Mouse (Mus musculus) layer of hippocampus, adult 9-11 months (tissue): ENCODE results near the gene Orm1.
"Not testable (repeated sequence)": the region's sequence is repeated elsewhere in the genome, so short reads cannot be mapped to it uniquely, and the experiment has no call there.

Source experiments
- DNase-seq: peaks from one replicate; pipeline ENCODE4 v3.0.0; 2022

The Orm1 gene

DNA sequence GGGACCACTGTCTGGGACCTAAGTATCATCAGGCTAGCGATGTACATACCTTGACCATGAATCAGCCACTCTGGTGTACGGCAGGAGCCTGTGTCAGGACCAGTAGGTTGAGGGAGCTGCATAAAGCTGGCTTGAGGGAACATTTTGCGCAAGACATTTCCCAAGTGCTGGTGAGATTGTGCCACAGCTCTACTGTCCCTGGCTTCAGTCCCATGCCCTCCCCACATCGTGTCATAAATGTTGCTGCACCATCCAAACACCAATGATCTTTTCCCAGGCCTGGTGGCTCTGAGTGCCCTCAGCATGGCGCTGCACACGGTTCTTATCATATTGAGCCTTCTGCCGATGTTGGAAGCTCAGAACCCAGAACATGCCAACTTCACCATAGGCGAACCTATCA, at the start of gene Orm1:
Orm1 (plus strand) TSS at position 266 of the 400 bp plus-strand sequence.
- no peak for DNase-seq

DNA sequence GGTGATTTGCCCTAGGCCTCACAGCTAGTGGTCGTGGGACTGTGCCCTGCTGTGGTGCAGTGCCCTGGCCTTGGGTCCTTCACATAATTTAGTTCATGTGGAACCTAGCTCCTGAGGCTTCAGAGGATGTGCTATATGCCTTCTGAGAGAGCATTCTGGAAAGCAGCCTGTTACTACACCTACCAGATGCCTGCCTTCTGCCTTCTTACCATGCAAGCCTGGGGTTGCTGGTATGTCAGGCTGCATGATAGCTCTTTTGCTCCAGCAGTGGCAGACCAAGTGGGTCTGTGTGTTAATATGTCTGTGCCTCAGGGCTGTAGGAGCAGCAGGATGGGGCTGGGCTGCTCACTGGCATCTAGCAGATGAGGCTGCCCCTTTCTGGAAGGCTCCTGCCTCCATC, 48.7 kb upstream of the Orm1 start:
- DNase-seq, result peak; percentile 46

DNA sequence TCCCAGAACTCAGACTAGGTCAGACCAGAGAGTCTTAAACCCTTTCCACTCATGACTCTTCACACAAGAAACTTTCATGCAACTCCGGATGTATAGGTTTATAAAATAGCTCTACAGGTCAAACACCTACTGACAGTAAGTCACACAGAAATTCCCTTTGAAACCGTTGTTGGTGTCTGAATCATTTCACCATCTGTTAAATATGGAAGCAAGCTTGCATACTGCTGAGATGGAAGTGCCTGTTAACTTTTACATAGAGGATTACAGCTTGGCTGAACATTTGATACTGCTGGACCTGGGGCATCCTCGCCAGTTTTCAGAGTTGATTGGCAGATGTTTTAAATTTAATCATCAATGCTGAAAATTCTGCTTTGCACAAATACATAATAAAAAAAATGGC, 48.1 kb upstream of the Orm1 start:
- no peak for DNase-seq

DNA sequence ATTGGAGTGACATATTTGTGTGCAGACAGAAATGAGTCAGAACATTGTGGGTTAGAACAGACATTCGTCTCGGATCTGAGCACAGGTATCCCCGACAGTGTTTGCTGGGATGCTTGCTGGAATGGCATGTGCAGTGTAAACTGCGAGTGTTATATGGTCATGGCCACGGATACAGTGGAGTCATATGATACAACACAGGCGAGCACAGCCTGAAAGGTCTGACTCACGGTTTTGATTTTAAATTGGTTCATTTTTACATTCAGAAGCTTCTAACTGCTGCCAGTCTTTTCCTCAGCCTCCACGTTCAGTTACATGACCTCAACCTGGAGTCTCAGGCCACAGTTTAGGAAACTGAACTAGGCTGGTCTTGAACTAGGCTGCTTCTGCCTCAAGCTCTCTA, 47.5 kb upstream of the Orm1 start:
- no peak for DNase-seq

DNA sequence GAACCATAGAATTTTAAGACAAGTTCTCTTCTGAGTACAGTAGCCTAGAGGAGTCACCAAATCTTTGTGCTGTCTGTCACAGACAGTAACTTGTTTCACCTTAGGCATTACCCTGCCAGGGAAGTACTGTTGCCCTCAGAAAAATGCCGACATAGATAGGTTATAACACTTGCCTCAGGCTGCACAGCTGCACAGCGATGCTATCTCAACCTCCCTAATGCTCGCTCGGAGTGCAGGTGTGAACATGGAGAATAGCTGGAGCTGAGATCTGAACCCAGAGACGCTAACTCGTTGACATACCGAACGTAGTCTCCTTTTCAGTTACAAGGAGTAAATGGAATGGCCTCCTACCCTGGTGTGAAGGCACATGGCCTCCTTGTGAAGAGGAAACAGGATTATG, 46.2 kb upstream of the Orm1 start:
- DNase-seq, result no peak

DNA sequence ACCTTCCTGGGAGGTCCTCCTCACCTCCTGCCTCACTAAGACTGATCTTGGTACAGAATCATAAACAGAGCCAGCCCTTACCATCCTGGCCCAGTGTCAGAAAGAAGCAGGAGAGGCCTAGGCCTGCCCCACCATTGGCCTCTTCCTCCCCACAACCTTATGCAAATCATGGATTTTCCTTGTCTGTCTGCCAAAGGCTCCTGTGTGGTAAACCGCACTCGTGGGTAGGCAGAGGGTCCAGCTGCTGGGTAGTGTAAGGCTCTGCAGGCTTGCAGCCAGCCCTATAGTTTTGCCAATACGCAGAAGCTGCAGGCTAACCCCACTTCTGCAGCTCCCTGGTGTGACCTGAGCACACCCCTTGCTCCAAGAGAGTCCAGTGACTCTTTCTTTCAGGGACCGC, 41.7 kb upstream of the Orm1 start:
- no peak for DNase-seq

DNA sequence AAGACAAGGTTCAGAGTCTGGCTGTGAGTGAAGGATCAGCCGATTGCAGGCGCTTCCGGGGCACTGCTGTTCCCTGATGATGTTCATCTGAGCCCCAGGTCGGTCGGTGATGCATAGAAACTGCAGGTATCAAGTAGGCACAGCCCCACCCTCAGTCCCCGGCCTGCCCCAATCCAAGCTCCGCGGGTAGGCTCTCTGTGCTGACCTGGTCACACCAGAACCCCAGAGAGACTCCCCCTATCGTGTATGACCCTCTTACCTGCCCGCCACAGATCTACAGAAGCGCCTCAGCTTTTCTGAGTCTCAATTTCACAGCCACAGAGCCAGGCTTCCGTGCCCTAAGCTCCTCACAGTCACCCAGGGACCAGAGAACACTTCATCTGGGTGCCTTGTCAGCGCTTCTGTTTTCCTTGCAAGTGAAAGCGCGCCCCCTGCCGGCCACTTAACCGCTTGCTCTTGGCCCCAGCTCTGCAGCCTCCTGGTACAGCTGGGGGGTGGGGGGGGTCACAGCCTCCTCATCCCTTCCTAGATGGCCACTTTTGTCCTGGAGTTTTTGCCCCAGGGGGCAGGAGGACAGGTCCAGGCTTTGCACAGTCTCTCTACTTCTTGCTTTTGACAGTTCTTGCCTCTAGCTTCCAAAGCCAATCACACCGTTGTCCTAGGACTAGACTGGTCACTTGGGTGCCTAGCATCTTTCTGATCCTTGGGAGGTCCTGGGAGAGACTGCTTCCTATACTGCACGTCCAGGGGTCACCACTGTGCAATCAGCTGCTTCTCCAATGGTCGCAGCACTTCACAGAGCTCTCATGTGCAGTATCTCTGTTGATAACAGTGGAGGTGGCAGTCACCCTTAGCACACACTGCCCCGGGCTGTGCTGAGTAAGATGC, 36.9 kb upstream of the Orm1 start:
- DNase-seq, result peak; percentile 88

DNA sequence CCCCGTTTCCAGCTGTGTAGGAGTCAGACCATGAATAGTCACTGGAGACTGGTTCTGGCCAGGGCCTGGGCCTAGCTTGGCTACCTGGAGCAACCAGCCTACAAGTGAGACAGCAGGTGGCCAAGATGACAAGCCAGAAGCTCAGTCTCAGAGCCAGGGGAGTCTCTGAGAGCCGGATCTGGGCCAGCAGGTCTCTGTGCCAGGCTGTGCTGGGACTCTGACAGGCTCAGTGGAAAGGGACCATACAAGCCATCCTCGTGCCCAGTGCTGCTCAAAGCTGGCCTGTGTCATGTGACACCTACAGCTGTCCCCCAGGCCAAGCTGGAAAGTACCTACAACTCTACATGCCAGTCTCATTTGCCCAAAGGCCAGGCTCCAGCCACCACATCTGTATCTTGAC, 36.0 kb upstream of the Orm1 start:
- DNase-seq, result no peak

DNA sequence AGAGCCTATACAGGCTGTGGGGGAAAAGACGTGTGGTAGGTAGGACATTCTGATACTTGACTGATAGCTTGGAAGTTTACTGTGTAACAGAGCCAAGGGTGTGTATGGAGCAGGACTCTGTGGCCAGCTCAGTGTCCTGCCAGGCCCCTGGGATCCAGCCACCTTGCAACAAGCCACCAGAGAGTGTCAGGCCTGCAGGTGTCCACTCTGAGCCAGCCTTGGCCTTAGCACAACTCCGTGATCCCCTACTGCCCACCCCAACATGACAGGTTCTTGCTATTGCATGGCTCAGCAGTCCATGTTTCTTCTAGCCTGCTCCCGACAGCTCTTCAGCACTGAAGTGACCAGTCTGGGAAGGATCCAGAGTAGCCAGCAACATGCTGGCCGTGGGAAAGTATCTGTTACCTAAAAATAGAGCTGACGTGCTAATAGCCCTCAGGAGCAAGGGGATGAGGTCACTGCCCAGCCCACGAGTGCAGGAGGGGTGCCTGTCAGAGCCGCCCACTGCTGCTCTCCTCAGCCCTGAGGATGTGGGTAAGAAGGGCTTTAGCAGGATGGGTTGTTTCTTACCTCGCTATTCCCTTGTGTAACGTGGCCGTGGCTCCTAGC, 34.0 kb upstream of the Orm1 start:
- DNase-seq, result no peak

DNA sequence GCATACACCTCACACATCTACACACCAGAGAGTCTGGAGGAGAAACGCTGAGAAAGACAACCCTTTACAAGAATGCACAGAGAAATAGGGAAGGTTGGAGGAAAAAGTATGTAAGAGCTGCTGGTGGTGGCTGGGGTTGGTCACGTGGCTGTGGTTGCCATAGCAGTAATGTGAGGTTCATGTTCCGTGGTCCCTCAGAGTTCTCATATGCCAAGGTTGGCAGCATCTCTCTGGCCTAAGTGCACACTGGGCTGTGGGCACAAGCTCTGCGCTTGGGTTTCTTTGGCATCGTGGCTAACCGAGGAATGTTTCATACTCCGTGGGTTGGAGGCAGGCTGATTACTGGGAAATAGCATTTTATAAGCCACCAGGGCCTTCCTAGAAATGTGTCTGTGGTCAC, 32.9 kb upstream of the Orm1 start:
- DNase-seq, result no peak

DNA sequence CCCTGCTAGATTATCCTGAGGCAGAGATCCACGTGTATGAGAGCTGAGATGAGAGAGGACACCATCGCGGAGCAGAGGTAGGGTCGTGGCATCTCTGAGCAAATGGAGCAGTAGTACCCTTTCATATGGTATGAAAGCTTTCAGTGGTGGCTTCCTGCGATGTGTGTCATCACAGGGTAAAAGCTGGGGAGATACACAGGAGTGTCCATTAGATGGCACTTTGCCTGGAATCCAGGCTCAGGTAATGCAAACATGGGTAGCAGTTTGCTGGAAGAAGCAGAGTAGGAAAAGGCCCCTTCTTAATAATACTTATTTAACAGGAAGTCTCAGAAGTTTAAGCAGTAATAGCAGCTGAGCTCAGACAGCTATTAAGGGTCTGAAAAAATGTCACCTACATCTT, 30.3 kb upstream of the Orm1 start:
- DNase-seq, result no peak

DNA sequence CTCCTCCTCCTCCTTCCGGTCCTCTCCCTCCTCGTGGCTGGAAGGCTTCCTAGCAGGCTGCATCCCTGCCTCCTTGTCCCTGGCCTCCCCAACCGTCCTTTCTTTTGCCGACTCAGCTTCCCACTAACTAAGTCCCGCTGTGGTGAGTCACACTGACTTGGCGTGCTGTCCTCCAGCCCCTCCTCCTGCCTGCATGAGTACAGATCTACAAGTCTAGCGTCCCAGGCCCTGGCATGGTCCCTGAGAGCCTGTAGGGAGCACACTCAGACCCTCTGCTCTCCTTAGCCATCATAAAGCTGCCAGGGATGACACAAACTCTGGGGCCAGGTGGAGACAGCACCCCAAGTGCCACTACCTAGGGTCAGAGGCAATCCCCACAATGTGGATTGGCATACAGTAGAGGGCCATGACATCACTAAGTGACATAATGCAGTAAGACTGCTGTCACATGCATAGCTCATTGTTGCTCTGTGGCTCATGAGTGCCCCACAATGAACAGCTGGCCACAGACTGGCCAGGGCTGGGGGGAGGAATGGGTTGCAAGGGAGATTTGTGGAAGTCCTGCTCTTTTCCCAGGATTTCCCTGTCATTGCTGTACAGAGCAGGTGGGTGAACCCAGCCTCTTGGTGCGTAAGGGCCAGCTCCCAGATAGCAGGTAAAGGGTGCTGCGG, 28.1 kb upstream of the Orm1 start:
- peak; percentile 29 for DNase-seq

DNA sequence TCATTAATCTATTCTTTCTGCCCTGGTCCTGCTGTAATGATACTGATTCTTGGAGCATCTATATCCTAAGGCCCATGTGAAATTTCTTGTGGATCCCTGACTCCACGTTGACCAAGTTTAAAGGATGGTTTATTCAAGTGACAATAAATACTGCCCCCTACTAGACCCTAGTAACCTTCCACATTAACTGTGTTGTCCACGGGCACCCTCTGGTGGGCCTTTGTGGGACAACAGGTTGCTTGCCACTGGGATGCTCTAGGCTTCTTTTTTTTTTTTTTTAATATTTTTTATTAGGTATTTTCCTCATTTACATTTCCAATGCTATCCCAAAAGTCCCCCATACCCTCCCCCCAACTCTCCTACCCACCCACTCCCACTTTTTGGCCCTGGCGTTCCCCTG, 24.8 kb upstream of the Orm1 start:
- not testable (repeated sequence) for DNase-seq

DNA sequence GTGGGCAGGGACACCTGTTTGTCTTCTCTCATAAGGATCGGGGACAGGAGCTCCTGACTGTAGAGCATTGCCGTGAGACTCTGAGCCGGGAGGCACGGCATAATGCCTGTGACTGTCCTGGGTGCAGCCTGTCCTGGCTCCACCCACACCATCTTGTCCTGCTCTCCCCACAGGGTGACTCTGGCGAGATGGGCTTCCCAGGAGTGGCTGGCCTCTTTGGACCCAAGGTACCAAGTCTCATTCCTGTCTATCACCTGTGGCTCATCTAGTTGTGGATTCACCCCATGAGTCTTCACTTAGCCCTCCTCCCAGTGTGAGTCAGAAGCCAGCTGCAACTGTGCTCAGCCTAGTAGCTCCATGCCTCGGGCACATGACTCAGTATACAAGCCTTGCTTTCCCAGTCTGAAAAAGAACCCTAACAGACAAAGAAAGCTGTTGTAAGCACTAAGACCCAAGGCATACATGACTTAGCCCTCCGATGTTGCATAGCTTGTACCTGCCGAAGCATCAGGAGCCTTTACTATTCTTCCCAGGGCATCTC, 21.0 kb upstream of the Orm1 start:
- no peak for DNase-seq

DNA sequence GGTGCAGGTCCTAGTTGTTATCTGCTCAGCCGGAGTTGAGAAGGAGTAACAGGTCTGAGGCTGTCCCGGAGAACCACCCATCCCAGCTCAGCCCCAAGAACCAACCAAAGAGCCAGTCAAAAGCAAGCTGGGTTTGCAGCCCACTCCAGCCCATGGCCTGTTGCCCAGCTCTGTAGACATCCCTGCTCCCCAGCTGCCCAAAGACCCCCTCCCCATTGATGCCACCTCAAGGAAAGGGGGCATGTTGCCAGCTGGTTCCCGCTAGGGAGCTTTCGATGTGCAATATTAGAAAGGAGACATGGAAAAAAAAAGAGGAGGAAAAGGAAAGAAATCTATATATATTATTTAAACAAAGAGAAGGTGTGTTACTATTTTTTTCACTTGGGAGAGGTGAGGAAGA, 11.0 kb upstream of the Orm1 start:
- no peak for DNase-seq

DNA sequence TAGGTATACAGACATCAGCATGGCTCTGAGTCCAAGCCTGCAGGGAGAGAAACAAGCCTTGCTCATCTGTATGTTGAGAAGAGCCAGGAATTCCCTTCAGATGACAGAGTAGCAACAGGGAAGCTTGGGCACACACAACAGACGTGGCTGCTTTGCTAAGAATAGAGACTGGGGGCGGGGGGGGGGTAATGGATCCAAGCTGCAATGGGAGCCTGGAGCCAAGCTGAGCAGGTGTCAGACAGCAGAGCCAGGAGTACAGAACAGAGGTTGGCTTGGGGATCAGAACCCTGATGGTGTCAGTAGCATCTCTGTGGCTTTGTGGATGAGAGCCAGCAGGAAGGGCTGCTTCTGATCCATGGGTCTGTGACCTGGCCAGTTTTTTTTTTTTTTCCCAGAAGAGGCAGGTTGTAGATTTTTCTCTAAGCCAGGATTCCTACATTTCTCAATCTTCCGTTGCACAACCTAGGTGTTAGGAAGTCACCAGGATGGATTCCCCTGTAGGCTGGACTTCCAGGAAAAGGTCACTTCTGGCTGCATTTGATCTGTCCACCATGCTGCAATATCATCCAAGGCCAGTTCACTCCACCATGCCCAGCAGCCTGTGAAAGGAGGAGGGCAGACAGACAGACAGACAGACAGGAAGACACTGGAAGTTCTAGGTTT, 5.8 kb upstream of the Orm1 start:
- peak; percentile 13 for DNase-seq

DNA sequence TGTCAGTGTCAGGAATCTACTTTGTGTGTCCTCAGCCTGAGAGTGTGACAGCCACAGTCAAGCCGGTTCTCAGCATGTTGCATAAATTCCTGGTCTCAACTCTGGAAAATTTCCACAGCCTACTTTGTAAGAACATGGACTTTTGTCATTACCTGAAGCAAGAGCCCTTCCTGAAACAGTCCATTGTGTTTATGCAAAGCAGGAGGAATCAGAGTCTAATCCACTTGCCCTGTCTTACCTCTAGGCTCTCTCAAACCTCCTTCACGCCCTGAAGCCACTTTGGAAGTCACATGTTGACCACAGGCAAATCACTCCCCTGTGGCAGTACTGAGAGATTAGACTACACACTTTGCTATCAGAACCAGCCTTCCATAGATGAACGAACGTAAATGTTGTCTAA, 1.9 kb upstream of the Orm1 start:
- DNase-seq, result no peak

DNA sequence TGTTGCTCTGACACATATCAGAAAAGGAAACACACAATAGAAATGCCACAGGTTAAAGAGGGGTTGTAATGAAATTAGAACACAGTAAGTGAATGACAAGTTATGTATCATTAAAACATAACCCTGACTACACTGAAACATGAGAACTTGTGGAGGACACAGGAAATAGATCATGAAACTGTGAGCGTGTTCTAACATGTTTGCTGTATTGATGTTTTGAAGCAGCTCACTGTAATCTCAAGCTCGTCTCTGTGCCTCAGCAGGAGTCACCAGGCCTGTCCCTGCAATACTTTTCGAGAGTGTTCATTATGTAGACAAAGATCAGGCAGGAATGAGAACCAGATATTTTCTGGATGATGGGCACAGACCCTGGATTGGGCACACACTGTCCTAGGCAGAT, 752 bp upstream of the Orm1 start:
- DNase-seq, result no peak

DNA sequence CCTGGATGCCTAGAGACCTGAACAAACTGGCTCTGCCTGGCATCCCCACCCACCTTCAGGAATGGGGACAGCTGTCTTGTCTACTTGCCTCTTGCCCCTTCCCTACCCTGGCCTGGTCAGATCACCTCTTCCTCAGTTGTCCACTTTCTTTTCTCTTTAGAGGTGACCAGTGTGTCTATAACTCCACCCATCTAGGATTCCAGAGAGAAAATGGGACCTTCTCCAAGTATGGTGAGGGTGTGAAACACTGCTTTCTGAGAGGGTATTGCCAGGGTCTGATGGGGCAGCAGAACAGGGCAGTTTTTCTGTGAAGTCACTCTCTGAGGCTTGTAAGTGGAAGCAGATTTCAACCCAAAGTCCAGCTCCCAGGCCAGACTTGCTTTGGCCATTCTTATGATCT, 901 bp downstream of the Orm1 start:
- DNase-seq, result no peak

DNA sequence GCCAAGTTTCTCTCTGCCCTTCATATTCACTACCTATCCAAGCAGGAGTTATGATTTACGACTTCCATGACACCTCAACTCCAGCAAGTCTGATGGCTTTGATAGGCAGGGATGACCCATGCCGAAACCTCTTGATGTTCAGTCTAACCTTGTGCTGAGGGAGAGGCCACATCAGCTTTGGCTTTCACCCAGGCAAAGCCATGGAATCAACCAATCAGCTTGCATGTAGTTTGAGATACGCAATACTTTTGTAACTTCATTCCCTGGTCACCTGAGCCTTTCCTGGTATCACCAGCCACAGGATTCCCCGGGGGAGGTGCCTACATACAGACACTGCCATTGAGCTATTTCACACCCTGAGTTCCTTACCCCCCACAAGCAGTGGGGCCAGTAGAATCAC, 2.3 kb downstream of the Orm1 start:
- no peak for DNase-seq

DNA sequence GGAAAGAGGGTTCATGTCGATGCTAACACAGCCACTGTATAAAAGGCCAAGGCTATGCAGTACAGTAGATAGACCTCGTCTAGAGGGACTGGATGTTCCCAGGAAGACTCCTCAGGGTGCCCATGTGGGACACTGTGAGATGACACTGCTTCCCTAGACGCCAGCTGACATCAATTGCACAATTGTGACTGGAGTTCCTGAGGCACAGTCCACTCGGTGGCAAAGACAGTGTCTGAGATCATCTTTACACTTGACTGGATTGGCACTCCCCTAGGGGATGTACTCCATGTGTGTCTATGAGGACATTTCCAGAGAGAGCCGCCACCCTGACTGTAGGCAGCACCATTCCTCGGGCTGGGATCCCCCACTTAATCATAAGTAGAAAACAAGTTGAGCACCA, 4.2 kb downstream of the Orm1 start:
- no peak for DNase-seq

DNA sequence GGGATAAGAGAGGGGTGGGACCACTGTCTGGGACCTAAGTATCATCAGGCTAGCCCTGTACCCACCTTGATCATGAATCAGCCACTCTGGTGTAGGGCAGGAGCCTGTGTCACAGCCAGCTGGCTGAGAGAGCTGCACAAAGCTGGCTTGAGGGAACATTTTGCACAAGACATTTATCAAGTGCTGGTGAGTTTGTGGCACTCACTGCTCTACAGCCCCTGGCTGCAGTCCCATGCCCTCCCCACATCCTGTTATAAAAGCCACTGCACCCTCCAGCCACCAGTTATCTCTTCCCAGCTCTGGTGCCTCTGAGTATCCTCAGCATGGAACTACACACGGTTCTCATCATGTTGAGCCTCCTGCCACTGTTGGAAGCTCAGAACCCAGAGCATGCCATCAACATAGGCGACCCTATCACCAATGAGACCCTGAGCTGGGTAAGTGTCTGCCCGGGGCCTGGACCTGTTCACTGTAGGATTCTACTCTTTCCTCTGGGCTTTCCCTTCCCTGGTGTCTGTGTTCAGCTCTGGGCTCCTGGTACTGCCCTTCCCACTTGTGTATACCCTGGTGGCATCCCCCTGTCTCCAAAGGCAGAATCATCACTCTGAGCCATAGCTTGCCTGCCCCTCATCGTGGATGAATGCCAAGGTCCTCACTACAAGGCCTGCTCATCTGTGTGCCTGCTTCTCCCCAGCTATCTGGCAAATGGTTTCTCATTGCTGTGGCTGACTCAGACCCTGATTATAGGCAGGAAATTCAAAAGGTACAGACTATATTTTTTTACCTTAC, 11.7 kb downstream of the Orm1 start, which contains the start of gene Orm3:
Orm3 (plus strand) TSS at position 286 of the 789 bp plus-strand sequence.
- DNase-seq, result no peak
